Mouse (Mus musculus) kidney, adult 2 months (tissue): ENCODE results near the gene Dgki.

Experiments
- CTCF ChIP-seq: fragments of 200-500 bp; conservative IDR thresholded peaks from 2 replicates; pipeline ENCODE4 v1.5.1; 2011; ENCODE audit warnings: low read depth, mild to moderate bottlenecking, control low read depth, low read length, moderate library complexity, mixed read lengths; ENCODE audit not compliant: insufficient read depth, insufficient read length
- POLR2A ChIP-seq: fragments of 200-500 bp; IDR thresholded peaks from one replicate; pipeline ENCODE4 v1.6.1; 2011; ENCODE audit warnings: low read depth, low read length, control low read depth

DNA sequence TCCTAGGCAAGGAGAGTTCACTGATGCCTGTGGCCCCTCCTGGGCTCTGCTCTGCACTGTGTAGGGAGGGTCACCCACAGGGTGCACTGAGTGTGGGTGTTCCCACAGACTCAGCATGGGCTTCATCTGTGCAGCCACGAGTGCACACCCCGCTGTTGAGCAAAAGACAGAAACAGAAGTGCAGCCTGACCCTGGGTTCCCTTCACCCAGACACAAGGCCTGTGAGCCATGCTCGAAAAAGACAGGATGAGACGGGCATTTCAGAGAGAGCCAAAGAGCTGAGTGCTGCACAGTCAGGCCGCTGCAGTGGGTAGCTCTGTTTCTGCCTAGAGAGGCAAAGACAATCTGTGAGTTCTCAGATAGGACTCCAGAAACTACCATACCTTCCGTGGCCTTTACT lies 27.5 kb upstream of the Dgki start:
- no peak for TF ChIP-seq CTCF
- TF ChIP-seq POLR2A: no peak
